Mouse (Mus musculus) forebrain, embryonic 13.5 days (tissue): ENCODE data around the gene LTO1. TPM values are rescaled to one million over a fixed set of nuclear protein-coding genes. Genes with fewer than 3 reads are reported as not detected.
"Not testable (repeated sequence)": the region's sequence is repeated elsewhere in the genome, so short reads cannot be mapped to it uniquely, and the experiment has no call there.

Experiments
- ATAC-seq: fragments of 200-750 bp; cut with Nextera tagmentation; 2 replicates; pipeline ENCODE4 v1.8.0; 2017
- H3K27ac ChIP-seq: fragments of 300-500 bp; sonication (generic); 2 replicates; pipeline ENCODE4 v1.5.1; 2015; ENCODE audit warnings: inconsistent platforms, mild to moderate bottlenecking, moderate library complexity
- H3K27me3 ChIP-seq: fragments of 300-500 bp; sonication (generic); 2 replicates; pipeline ENCODE4 v1.6.1; 2015; ENCODE audit warnings: mild to moderate bottlenecking, inconsistent platforms
- H3K36me3 ChIP-seq: fragments of 300-500 bp; sonication (generic); 2 replicates; pipeline ENCODE4 v1.6.1; 2015; ENCODE audit warnings: mild to moderate bottlenecking, inconsistent platforms; ENCODE audit not compliant: poor library complexity, severe bottlenecking
- H3K4me1 ChIP-seq: fragments of 300-500 bp; sonication (generic); 2 replicates; pipeline ENCODE4 v1.6.1; 2015; ENCODE audit warnings: inconsistent platforms
- H3K4me2 ChIP-seq: fragments of 300-500 bp; sonication (generic); 2 replicates; pipeline ENCODE4 v1.6.1; 2015; ENCODE audit warnings: inconsistent platforms, mild to moderate bottlenecking, moderate library complexity
- H3K4me3 ChIP-seq: fragments of 300-500 bp; sonication (generic); 2 replicates; pipeline ENCODE4 v1.5.1; 2015; ENCODE audit warnings: mild to moderate bottlenecking, inconsistent platforms
- H3K9ac ChIP-seq: fragments of 300-500 bp; sonication (generic); 2 replicates; pipeline ENCODE4 v1.6.1; 2015; ENCODE audit warnings: mild to moderate bottlenecking, inconsistent platforms
- H3K9me3 ChIP-seq: fragments of 300-500 bp; sonication (generic); replicated peaks from 2 replicates; pipeline ENCODE4 v1.6.1; 2016; ENCODE audit warnings: inconsistent platforms
- WGBS: fragments of 180-500 bp; shearing (Covaris S2); methylation state at CpG from one replicate; pipeline ENCODE4 v1.1.7; 2015; 5-methylcytosine and 5-hydroxymethylcytosine counted together
- polyA plus RNA-seq: library from polyadenylated mRNA; unstranded; fragments of >200 nt; fragmentation: Nextera tagmentation; extraction: Ambion mirVana; gene quantifications from 2 replicates; pipeline ENCODE4 v1.2.1, GENCODE M21; 2015

LTO1 gene
- polyA plus RNA-seq, 1 experiment from 2014 or later: 36.1 TPM

- Histone ChIP-seq H3K9ac (no peak overlapping the region), H3K4me2 (no peak overlapping the region), H3K9me3 (no peaks in the 10 kb centered on the region), H3K27ac (no peak overlapping the region), H3K4me1 (peaks cover 37% of the 10 kb centered on the region), H3K36me3 (no peaks in the 10 kb centered on the region), H3K4me3 (no peak overlapping the region), H3K27me3 (peaks cover 60% of the 10 kb centered on the region)
- WGBS: 52% methylated on average over 6 of the region's 6 CpGs
- ATAC-seq: no peak
Observed at GRCm38 (mm10) chr7:144892322-144892721, 22.6 kb upstream of the LTO1 start.

GRCm38 (mm10) chr7:144894191-144894590 lies 20.7 kb upstream of the LTO1 start:
- H3K4me1 ChIP-seq: peaks cover 37% of the 10 kb centered on the region
- no peak for ATAC-seq
- no peaks in the 10 kb centered on the region for H3K9me3 ChIP-seq
- H3K36me3 ChIP-seq: no peaks in the 10 kb centered on the region
- H3K4me2 ChIP-seq: peak overlapping the region; percentile 94; the same call in 1 of the 2 replicates
- no peak overlapping the region for H3K4me3 ChIP-seq
- 0% methylated on average over 5 of the region's 5 CpGs for WGBS
- H3K27me3 ChIP-seq: peaks cover 66% of the 10 kb centered on the region
- H3K27ac ChIP-seq: no peak overlapping the region
- no peak overlapping the region for H3K9ac ChIP-seq

- 4% methylated on average over 4 of the region's 4 CpGs for WGBS
- peaks cover 66% of the 10 kb centered on the region for H3K27me3 ChIP-seq
- no peaks in the 10 kb centered on the region for H3K36me3 ChIP-seq
- no peaks in the 10 kb centered on the region for H3K9me3 ChIP-seq
- peak overlapping the region; percentile 83 for H3K27ac ChIP-seq
- peak overlapping the region; percentile 94 for H3K4me2 ChIP-seq
- no peak for ATAC-seq
- H3K4me1 ChIP-seq: peaks cover 36% of the 10 kb centered on the region
- peak overlapping the region; percentile 47 for H3K4me3 ChIP-seq
- peak overlapping the region; percentile 65; the same call in 1 of the 2 replicates for H3K9ac ChIP-seq
Observed at GRCm38 (mm10) chr7:144894706-144895105, 20.2 kb upstream of the LTO1 start.

GRCm38 (mm10) chr7:144895305-144896111 lies 19.4 kb upstream of the LTO1 start:
- peak; percentile 81 for ATAC-seq
- Histone ChIP-seq H3K9me3 (no peaks in the 10 kb centered on the region), H3K4me1 (peaks cover 36% of the 10 kb centered on the region), H3K4me2 (peak overlapping the region; percentile 94), H3K27me3 (peaks cover 68% of the 10 kb centered on the region), H3K36me3 (no peaks in the 10 kb centered on the region), H3K4me3 (peak overlapping the region; percentile 47), H3K9ac (peak overlapping the region; percentile 65), H3K27ac (peak overlapping the region; percentile 83)
- under 1% methylated on average over 37 of the region's 37 CpGs for WGBS

GRCm38 (mm10) chr7:144896294-144897218 lies 18.3 kb upstream of the LTO1 start, which contains the start of gene Fgf15:
TSS of gene Fgf15 (plus strand) at chr7:144896531.
- peak; percentile 3; the same call in 1 of the 2 replicates for ATAC-seq
- no peaks in the 10 kb centered on the region for H3K36me3 ChIP-seq
- peak within 1 kb of the TSS; percentile 65 for H3K9ac ChIP-seq
- H3K4me3 ChIP-seq: peak within 1 kb of the TSS; percentile 47
- under 1% methylated on average over 65 of the region's 65 CpGs for WGBS
- peaks cover 36% of the 10 kb centered on the region for H3K4me1 ChIP-seq
- peaks cover 64% of the 10 kb centered on the region for H3K27me3 ChIP-seq
- peak within 1 kb of the TSS; percentile 83 for H3K27ac ChIP-seq
- H3K4me2 ChIP-seq: peak within 1 kb of the TSS; percentile 94
- no peaks in the 10 kb centered on the region for H3K9me3 ChIP-seq

- WGBS: 22% methylated on average over 6 of the region's 6 CpGs
- no peak for ATAC-seq
- no peaks in the 10 kb centered on the region for H3K9me3 ChIP-seq
- H3K4me2 ChIP-seq: peak overlapping the region; percentile 94
- no peak overlapping the region for H3K27ac ChIP-seq
- no peaks in the 10 kb centered on the region for H3K36me3 ChIP-seq
- H3K27me3 ChIP-seq: peaks cover 56% of the 10 kb centered on the region
- peak overlapping the region; percentile 47 for H3K4me3 ChIP-seq
- no peak overlapping the region; the same call in 1 of the 2 replicates for H3K9ac ChIP-seq
- peaks cover 36% of the 10 kb centered on the region for H3K4me1 ChIP-seq
Observed at GRCm38 (mm10) chr7:144898506-144898905, 16.4 kb upstream of the LTO1 start.

- 95% methylated on average over 3 of the region's 3 CpGs for WGBS
- H3K36me3 ChIP-seq, H3K27ac ChIP-seq, H3K9me3 ChIP-seq, H3K9ac ChIP-seq, ATAC-seq, H3K4me1 ChIP-seq, H3K4me2 ChIP-seq, H3K4me3 ChIP-seq, H3K27me3 ChIP-seq: not testable (repeated sequence)
Observed at GRCm38 (mm10) chr7:144905514-144905913, 9.4 kb upstream of the LTO1 start.

GRCm38 (mm10) chr7:144906708-144907397 lies 8.0 kb upstream of the LTO1 start:
- ATAC-seq: peak; percentile 48; the same call in 1 of the 2 replicates
- 10% methylated on average over 28 of the region's 28 CpGs for WGBS

GRCm38 (mm10) chr7:144907793-144908192 lies 7.1 kb upstream of the LTO1 start:
- no peak for ATAC-seq
- H3K4me3 ChIP-seq: no peak overlapping the region
- no peak overlapping the region for H3K9ac ChIP-seq
- peaks cover 7% of the 10 kb centered on the region; the same call in 1 of the 2 replicates for H3K4me1 ChIP-seq
- H3K27ac ChIP-seq: no peak overlapping the region
- 14% methylated on average over 8 of the region's 8 CpGs for WGBS
- H3K4me2 ChIP-seq: no peak overlapping the region
- no peaks in the 10 kb centered on the region for H3K9me3 ChIP-seq
- H3K36me3 ChIP-seq: no peaks in the 10 kb centered on the region
- H3K27me3 ChIP-seq: peaks cover 7% of the 10 kb centered on the region; the same call in 1 of the 2 replicates

More at GRCm38 (mm10) chr7:144906708-144907397, 8.0 kb upstream of the LTO1 start:
- H3K9ac ChIP-seq: peak overlapping the region; percentile 36; the same call in 1 of the 2 replicates
- peak overlapping the region; percentile 48 for H3K4me2 ChIP-seq
- no peak overlapping the region for H3K4me3 ChIP-seq
- no peaks in the 10 kb centered on the region for H3K9me3 ChIP-seq
- H3K36me3 ChIP-seq: no peaks in the 10 kb centered on the region
- no peak overlapping the region for H3K27ac ChIP-seq
- peaks cover 7% of the 10 kb centered on the region; the same call in 1 of the 2 replicates for H3K4me1 ChIP-seq
- H3K27me3 ChIP-seq: peaks cover 7% of the 10 kb centered on the region; the same call in 1 of the 2 replicates

GRCm38 (mm10) chr7:144908705-144909104 lies 6.2 kb upstream of the LTO1 start:
- ATAC-seq: peak; percentile 60; the same call in 1 of the 2 replicates
- no peak overlapping the region for H3K4me2 ChIP-seq

GRCm38 (mm10) chr7:144911121-144911520 lies 3.8 kb upstream of the LTO1 start:
- Histone ChIP-seq H3K9ac (no peak overlapping the region), H3K4me2 (no peak overlapping the region), H3K27ac (no peak overlapping the region), H3K9me3 (no peaks in the 10 kb centered on the region), H3K27me3 (0 out of 2 replicates have a peak, but pooled peaks cover 7% of the 10 kb centered on the region), H3K36me3 (no peaks in the 10 kb centered on the region), H3K4me1 (peaks cover 15% of the 10 kb centered on the region), H3K4me3 (no peak overlapping the region)
- 88% methylated on average over 1 of the region's 1 CpGs for WGBS
- ATAC-seq: no peak

More at GRCm38 (mm10) chr7:144908705-144909104, 6.2 kb upstream of the LTO1 start:
- no peak overlapping the region for H3K27ac ChIP-seq
- peaks cover 7% of the 10 kb centered on the region; the same call in 1 of the 2 replicates for H3K4me1 ChIP-seq
- no peak overlapping the region for H3K9ac ChIP-seq
- H3K9me3 ChIP-seq: no peaks in the 10 kb centered on the region
- H3K36me3 ChIP-seq: no peaks in the 10 kb centered on the region
- no peak overlapping the region for H3K4me3 ChIP-seq
- H3K27me3 ChIP-seq: peaks cover 7% of the 10 kb centered on the region; the same call in 1 of the 2 replicates
- WGBS: 42% methylated on average over 7 of the region's 7 CpGs
